Mouse (Mus musculus): ENCODE results near the gene Cyp26a1. TPM values are rescaled to one million over a fixed set of nuclear protein-coding genes. Genes with fewer than 3 reads are reported as not detected.

Cyp26a1 gene
- total RNA-seq, 1 experiment from 2014 or later: not detected

Other genes with a start within 250 kb of the Cyp26a1 start
- 65.1 and 69.9 TPM in 2 replicates for gene Exoc6, start 147.4 kb upstream of the Cyp26a1 start, total RNA-seq (2017)
- not detected in 2 replicates for gene Cyp26c1, start 12.2 kb upstream of the Cyp26a1 start, total RNA-seq (2017)

Measured in neutrophil, adult 5-6 weeks (primary cell).